Mouse (Mus musculus): ENCODE measurements around the gene Osbp2. TPM values are rescaled to one million over a fixed set of nuclear protein-coding genes. Genes with fewer than 3 reads are reported as not detected.

The Osbp2 gene
- polyA plus RNA-seq, 1 experiment, result 1.3 TPM

DNA sequence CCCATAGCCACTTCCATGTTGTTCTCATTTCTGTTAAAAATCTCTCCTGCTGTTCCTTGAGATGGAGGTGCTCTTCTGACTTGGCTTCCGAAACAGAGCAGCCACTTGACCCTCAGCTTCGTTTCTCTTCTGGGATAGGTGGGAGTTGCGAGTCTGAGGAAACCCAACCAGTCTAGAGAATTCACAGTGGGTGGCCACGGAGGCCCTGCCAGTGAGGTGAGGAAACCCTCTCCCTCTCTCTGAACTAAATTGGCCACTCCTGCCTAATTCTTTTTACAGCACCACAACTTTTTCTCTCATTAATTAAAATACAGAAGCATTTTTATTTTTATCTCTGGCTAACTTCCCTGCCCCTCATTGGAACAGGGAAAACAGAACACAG is 88.4 kb downstream of the Osbp2 start:
- H3K4me3 ChIP-seq, result no peak overlapping the region
- no peak overlapping the region for H3ac ChIP-seq (ENCODE audit: control insufficient read depth, insufficient read length)
- TF ChIP-seq TCF12 (IDR thresholded peaks at IDR 0.05; ENCODE audit: insufficient read depth, poor library complexity, severe bottlenecking), result no peak
- TF ChIP-seq MYOG (IDR thresholded peaks at IDR 0.05; ENCODE audit: control insufficient read depth in 1 of 3, insufficient read depth in 1 of 3, insufficient read length in 2 of 3, low read depth in 2 of 3), result no peak
- no peak for TF ChIP-seq USF1 (IDR thresholded peaks at IDR 0.05; ENCODE audit: low read depth)
- no peak for TF ChIP-seq SRF (IDR thresholded peaks at IDR 0.05; ENCODE audit: control insufficient read depth, insufficient read length, low read depth)
- TF ChIP-seq REST (IDR thresholded peaks at IDR 0.05; ENCODE audit: insufficient read depth, insufficient read length), result no peak
- no peak for TF ChIP-seq POLR2A (IDR thresholded peaks at IDR 0.05; ENCODE audit: insufficient read length, low read depth)
- no peak for TF ChIP-seq TCF3 (IDR thresholded peaks at IDR 0.05; ENCODE audit: insufficient read length, low read depth)
- no peak for TF ChIP-seq CEBPB (IDR thresholded peaks at IDR 0.05; ENCODE audit: insufficient read depth, poor library complexity, severe bottlenecking)
- TF ChIP-seq POLR2AphosphoS2 (IDR thresholded peaks at IDR 0.05; ENCODE audit: insufficient read length, low read depth), result no peak
- TF ChIP-seq E2F4 (IDR thresholded peaks at IDR 0.05; ENCODE audit: insufficient read depth), result no peak
- TF ChIP-seq MAX (IDR thresholded peaks at IDR 0.05; ENCODE audit: low read depth), result no peak
- TF ChIP-seq MYOD1 (IDR thresholded peaks at IDR 0.05; ENCODE audit: control insufficient read depth in 1 of 3, insufficient read length in 2 of 3, low read depth in 2 of 3), result no peak
- no peaks in the 10 kb centered on the region for H3K79me2 ChIP-seq (ENCODE audit: control insufficient read depth, insufficient read depth)
- no peaks in the 10 kb centered on the region for H3K36me3 ChIP-seq (ENCODE audit: control insufficient read depth, insufficient read depth)
- H3K4me2 ChIP-seq (ENCODE audit: low read depth), result no peak overlapping the region
- H3K27me3 ChIP-seq (ENCODE audit: control insufficient read depth, insufficient read depth, insufficient read length), result peaks cover 34% of the 10 kb centered on the region

GRCm38 (mm10) chr11:3774463-3775262 is 89.0 kb downstream of the Osbp2 start:
- H3ac ChIP-seq (ENCODE audit: control insufficient read depth, insufficient read length), result no peak overlapping the region
- H3K27me3 ChIP-seq (ENCODE audit: control insufficient read depth, insufficient read depth, insufficient read length), result peaks cover 34% of the 10 kb centered on the region
- no peaks in the 10 kb centered on the region for H3K36me3 ChIP-seq (ENCODE audit: control insufficient read depth, insufficient read depth)
- no peaks in the 10 kb centered on the region for H3K79me2 ChIP-seq (ENCODE audit: control insufficient read depth, insufficient read depth)
- no peak overlapping the region for H3K4me3 ChIP-seq
- peak; percentile 83 for TF ChIP-seq REST (IDR thresholded peaks at IDR 0.05; ENCODE audit: insufficient read depth, insufficient read length)
- no peak for TF ChIP-seq MAX (IDR thresholded peaks at IDR 0.05; ENCODE audit: low read depth)
- TF ChIP-seq SRF (IDR thresholded peaks at IDR 0.05; ENCODE audit: control insufficient read depth, insufficient read length, low read depth), result no peak
- H3K4me2 ChIP-seq (ENCODE audit: low read depth), result no peak overlapping the region

GRCm38 (mm10) chr11:3773782-3774462 is 89.8 kb downstream of the Osbp2 start:
- no peaks in the 10 kb centered on the region for H3K36me3 ChIP-seq (ENCODE audit: control insufficient read depth, insufficient read depth)
- no peak overlapping the region for H3K4me3 ChIP-seq
- no peak overlapping the region for H3K4me2 ChIP-seq (ENCODE audit: low read depth)
- H3K27me3 ChIP-seq (ENCODE audit: control insufficient read depth, insufficient read depth, insufficient read length), result peaks cover 34% of the 10 kb centered on the region
- no peak for TF ChIP-seq TCF12 (IDR thresholded peaks at IDR 0.05; ENCODE audit: insufficient read depth, poor library complexity, severe bottlenecking)
- no peaks in the 10 kb centered on the region for H3K79me2 ChIP-seq (ENCODE audit: control insufficient read depth, insufficient read depth)
- H3ac ChIP-seq (ENCODE audit: control insufficient read depth, insufficient read length), result no peak overlapping the region

DNA sequence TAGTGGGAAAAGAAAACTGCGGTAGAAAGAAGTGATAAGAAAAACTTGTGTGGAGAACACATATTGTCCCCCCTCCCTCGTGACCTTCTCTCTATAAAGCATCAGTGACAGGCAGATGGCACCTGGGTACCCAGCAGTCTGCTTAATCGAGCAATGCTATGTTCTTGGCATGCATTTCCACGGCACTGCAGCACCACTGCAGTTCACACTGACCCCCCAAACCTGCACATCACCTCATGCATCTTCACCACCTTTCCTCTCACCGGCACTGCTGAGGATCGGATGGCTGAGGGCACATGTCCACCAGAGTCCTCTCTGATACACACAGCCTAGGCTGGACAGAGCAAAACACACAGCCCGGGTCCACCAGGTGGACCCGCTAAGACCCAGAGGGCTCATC is 90.6 kb downstream of the Osbp2 start:
- H3K4me2 ChIP-seq (ENCODE audit: low read depth), result no peak overlapping the region
- peaks cover 34% of the 10 kb centered on the region for H3K27me3 ChIP-seq (ENCODE audit: control insufficient read depth, insufficient read depth, insufficient read length)
- no peak overlapping the region for H3ac ChIP-seq (ENCODE audit: control insufficient read depth, insufficient read length)
- no peaks in the 10 kb centered on the region for H3K79me2 ChIP-seq (ENCODE audit: control insufficient read depth, insufficient read depth)
- no peak for TF ChIP-seq MAX (IDR thresholded peaks at IDR 0.05; ENCODE audit: low read depth)
- TF ChIP-seq USF1 (IDR thresholded peaks at IDR 0.05; ENCODE audit: low read depth), result no peak
- no peak for TF ChIP-seq POLR2A (IDR thresholded peaks at IDR 0.05; ENCODE audit: insufficient read length, low read depth)
- no peak for TF ChIP-seq TCF12 (IDR thresholded peaks at IDR 0.05; ENCODE audit: insufficient read depth, poor library complexity, severe bottlenecking)
- TF ChIP-seq SRF (IDR thresholded peaks at IDR 0.05; ENCODE audit: control insufficient read depth, insufficient read length, low read depth), result no peak
- TF ChIP-seq E2F4 (IDR thresholded peaks at IDR 0.05; ENCODE audit: insufficient read depth), result no peak
- no peak for TF ChIP-seq CEBPB (IDR thresholded peaks at IDR 0.05; ENCODE audit: insufficient read depth, poor library complexity, severe bottlenecking)
- TF ChIP-seq MYOG (IDR thresholded peaks at IDR 0.05; ENCODE audit: control insufficient read depth in 1 of 3, insufficient read depth in 1 of 3, insufficient read length in 2 of 3, low read depth in 2 of 3), result no peak
- TF ChIP-seq POLR2AphosphoS2 (IDR thresholded peaks at IDR 0.05; ENCODE audit: insufficient read length, low read depth), result no peak
- no peak for TF ChIP-seq MYOD1 (IDR thresholded peaks at IDR 0.05; ENCODE audit: control insufficient read depth in 1 of 3, insufficient read length in 2 of 3, low read depth in 2 of 3)
- no peak for TF ChIP-seq TCF3 (IDR thresholded peaks at IDR 0.05; ENCODE audit: insufficient read length, low read depth)
- TF ChIP-seq REST (IDR thresholded peaks at IDR 0.05; ENCODE audit: insufficient read depth, insufficient read length), result no peak
- H3K36me3 ChIP-seq (ENCODE audit: control insufficient read depth, insufficient read depth), result no peaks in the 10 kb centered on the region
- H3K4me3 ChIP-seq, result no peak overlapping the region

- no peak overlapping the region for H3K4me3 ChIP-seq
- H3K79me2 ChIP-seq (ENCODE audit: control insufficient read depth, insufficient read depth), result no peaks in the 10 kb centered on the region
- no peaks in the 10 kb centered on the region for H3K36me3 ChIP-seq (ENCODE audit: control insufficient read depth, insufficient read depth)
- TF ChIP-seq POLR2AphosphoS2 (IDR thresholded peaks at IDR 0.05; ENCODE audit: insufficient read length, low read depth) (no peak), E2F4 (IDR thresholded peaks at IDR 0.05; ENCODE audit: insufficient read depth) (no peak), TCF3 (IDR thresholded peaks at IDR 0.05; ENCODE audit: insufficient read length, low read depth) (no peak), TCF12 (IDR thresholded peaks at IDR 0.05; ENCODE audit: insufficient read depth, poor library complexity, severe bottlenecking) (no peak), USF1 (IDR thresholded peaks at IDR 0.05; ENCODE audit: low read depth) (no peak), MAX (IDR thresholded peaks at IDR 0.05; ENCODE audit: low read depth) (no peak), MYOG (IDR thresholded peaks at IDR 0.05; ENCODE audit: control insufficient read depth in 1 of 3, insufficient read depth in 1 of 3, insufficient read length in 2 of 3, low read depth in 2 of 3) (no peak), MYOD1 (IDR thresholded peaks at IDR 0.05; ENCODE audit: control insufficient read depth in 1 of 3, insufficient read length in 2 of 3, low read depth in 2 of 3) (no peak), SRF (IDR thresholded peaks at IDR 0.05; ENCODE audit: control insufficient read depth, insufficient read length, low read depth) (no peak), CEBPB (IDR thresholded peaks at IDR 0.05; ENCODE audit: insufficient read depth, poor library complexity, severe bottlenecking) (no peak), POLR2A (IDR thresholded peaks at IDR 0.05; ENCODE audit: insufficient read length, low read depth) (no peak), REST (IDR thresholded peaks at IDR 0.05; ENCODE audit: insufficient read depth, insufficient read length) (no peak)
- H3ac ChIP-seq (ENCODE audit: control insufficient read depth, insufficient read length), result no peak overlapping the region
- H3K4me2 ChIP-seq (ENCODE audit: low read depth), result no peak overlapping the region
- H3K27me3 ChIP-seq (ENCODE audit: control insufficient read depth, insufficient read depth, insufficient read length), result peaks cover 29% of the 10 kb centered on the region
These were observed 92.4 kb downstream of the Osbp2 start for GRCm38 (mm10) chr11:3771348-3771747.
